Mouse (Mus musculus): ENCODE data around the gene Trp53tg5.

GRCm38 (mm10) chr2:164446086-164446469 is 27.4 kb downstream of the Trp53tg5 start:
- TF ChIP-seq GATA1 (IDR thresholded peaks at IDR 0.05; ENCODE audit: borderline replicate concordance, low read length), result no peak
- no peak for TF ChIP-seq FLI1 (IDR thresholded peaks at IDR 0.05; ENCODE audit: low read length)

Measured in megakaryocyte, embryonic 14.5 days (primary cell).